Mouse (Mus musculus) adrenal gland, adult 18-20 months (tissue): ENCODE measurements at regions not wholly inside any gene's neighbourhood (a gene's known extent, or its start where the extent isn't known, plus 50 kb on each side); places are given as distances from the start of the nearest gene placed in this dataset.
"Not testable (repeated sequence)": the region's sequence is repeated elsewhere in the genome, so short reads cannot be mapped to it uniquely, and the experiment has no call there.

Source experiments
- DNase-seq, 2 experiments: peaks; one replicate each; pipeline ENCODE4 v3.0.0; 2021 to 2022; ENCODE audit warnings: low spot score in 2 of 2

- not testable (repeated sequence) for DNase-seq
Observed at GRCm38 (mm10) chr17:13432256-13432655, 77.9 kb downstream of the Tcp10c start.

GRCm38 (mm10) chr17:13434146-13434545, 79.8 kb downstream of the Tcp10c start:
- not testable (repeated sequence) for DNase-seq

DNA sequence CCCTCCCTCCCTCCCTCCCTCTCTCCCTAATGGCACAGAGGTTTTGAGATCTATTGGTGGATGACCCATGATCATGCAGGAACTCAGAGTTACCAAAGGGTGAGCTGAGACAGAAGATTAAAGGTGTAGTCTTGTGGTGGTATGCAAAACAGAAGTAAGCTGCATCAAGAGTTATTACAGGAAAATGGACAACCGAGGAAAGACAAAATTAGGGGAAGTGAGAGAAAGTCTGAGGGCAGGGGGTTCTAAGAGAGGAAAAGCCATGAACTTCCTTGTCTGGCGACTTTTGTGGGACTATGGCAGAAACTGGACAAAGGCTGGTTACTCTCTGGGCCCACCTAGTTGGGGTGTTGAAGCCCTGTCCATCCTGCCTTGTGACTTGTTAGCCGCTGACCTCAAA, 84.4 kb downstream of the Tcp10c start:
- DNase-seq = not testable (repeated sequence)

- DNase-seq = peak in 1 of 2 experiments; percentile 15
Observed at GRCm38 (mm10) chr17:13440708-13441530, 86.5 kb downstream of the Tcp10c start.

- DNase-seq = not testable (repeated sequence)
Observed at GRCm38 (mm10) chr17:13442229-13442628, 87.9 kb downstream of the Tcp10c start.

DNA sequence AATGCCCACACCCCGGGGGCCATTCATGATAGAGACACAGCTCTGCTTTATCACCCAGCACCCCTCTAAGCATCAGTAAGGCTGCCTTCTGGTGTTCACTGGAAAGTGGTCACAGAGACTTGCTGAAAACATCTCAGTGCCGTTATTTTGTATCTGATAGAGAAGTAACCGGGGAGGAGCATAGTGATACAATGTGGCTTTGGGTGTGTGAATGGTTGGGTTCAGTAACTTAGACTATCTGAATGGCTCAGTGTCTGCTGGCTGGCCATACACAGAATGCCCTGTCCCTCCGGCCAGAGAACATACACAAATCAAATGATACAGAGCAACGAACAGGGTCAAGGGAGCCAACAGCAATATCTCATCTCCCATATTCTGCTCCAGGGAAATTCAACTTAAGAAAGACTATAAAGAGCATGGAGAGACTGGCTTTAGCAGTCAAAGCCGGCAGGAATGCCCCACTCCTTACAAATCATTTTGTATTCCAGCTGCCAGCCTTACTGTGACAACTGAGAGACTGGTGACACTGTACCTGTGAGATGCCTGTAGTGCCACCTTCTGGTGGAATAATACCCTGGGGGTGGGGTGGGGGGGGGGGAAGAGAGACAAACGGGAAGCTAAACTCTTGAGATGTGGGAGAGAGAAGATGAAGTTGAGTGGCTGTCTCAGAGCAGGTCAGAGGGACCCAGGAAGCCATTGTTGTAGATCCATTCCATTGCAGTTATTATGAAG, 102.7 kb downstream of the Tcp10c start:
- DNase-seq = not testable (repeated sequence)

- DNase-seq = not testable (repeated sequence)
Observed at GRCm38 (mm10) chr17:13457942-13458341, 103.6 kb downstream of the Tcp10c start.

DNA sequence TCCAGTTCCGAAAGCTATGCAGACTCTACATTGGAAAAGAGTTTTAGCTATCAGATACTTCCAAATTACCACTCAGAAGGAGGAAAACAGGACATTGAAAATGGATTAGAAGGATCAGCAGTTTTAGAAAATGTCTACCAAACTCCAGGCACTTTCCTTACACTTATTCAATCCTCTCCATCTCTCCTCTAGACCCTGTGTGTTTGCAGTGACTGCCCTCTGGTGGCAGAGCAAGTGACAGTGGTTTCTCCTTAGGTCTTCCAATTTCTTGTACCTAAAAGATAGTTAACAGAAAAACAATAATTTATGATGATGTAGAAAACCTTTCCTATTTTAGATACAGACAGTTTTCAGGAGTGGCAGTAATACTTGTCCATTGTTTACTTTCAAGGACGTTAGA, 104.4 kb downstream of the Tcp10c start:
- DNase-seq = not testable (repeated sequence)

DNA sequence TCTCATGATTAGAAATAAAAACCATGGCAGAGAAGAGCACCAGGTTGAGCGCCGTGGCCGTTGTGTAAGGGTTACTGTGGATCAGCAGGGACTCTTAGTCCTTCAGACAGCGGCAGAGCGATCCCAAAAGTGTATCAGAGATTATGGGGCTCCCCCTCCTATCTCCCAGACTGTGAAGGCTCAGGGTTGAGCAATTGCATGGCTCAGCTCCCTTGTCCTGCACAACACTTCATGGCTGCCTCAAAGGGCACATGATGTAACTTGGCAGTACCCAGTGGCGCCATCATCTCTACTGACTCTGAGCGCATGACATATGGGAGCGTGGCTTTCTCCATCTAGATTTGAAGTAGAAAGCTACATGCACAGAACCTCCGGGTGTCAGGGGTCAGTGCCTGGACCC, 108.3 kb downstream of the Tcp10c start:
- not testable (repeated sequence) for DNase-seq

GRCm38 (mm10) chr17:13465822-13466221, 111.5 kb downstream of the Tcp10c start:
- DNase-seq = not testable (repeated sequence)

GRCm38 (mm10) chr17:13469867-13470380, 115.6 kb downstream of the Tcp10c start:
- DNase-seq = not testable (repeated sequence)

DNA sequence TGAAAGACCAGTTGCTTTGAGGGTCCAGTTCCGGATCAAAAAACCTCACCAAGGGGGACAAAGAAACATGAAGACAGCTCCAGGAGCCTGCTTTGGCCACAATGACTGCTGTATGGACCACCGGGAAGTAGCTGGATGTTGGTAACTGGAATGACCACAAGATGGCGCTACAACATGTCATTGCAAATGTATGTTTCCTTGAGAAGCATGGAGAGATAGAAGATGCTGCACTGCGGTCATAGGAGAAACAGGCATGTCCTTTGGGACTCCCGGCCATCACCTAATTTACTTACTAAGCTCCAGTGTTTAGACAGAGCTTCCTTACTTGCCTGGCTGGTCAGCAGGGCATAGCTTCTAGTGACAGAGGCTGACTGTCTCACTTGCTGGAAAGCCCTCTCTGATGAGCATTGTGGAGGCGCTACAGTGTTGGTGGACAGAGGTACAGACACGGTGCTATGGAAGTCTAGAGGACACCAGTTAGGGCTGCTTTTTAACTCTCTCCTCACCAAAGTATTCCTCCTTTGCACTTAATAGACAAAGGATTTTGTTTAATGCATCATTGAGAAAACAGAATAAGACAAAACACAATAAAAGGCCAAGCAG, 118.2 kb downstream of the Tcp10c start:
- peak; percentile 59 to 67 for DNase-seq

DNA sequence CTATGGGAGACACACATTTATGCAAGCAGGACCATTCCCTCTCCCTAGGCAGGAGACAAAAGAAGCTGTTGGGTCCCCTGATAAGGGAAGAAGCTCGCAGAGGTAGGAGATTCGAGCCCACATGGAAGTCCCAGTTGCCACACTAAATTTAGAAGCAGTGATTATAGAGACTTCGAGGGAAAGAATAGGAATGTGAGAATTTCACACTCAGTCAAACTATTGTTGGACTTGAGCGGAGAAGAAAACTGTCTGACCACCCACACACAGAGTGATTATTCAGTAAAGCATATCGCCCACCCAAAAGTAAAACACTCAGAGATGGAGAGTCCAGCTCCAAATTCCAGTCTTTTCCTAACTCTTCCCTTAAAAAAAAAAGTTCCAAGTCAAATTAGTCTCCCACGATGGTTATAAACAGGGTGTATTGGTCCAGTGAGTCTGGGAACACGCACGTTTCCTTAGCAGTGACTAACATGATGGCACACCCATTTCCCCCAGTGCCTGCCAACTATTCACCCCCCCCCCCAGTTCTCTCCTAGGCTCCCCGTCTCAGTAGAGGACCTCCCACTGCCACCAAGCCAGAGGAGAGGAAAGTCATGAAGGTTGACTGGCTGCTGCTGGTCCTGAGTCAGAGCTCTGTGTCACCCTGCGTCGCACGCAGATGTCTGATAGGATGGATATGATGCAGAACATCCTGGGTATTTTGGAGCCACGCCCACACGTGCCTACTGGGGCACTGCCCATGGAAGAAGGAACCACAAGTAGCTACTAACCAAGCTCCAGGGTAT, 120.1 kb downstream of the Tcp10c start:
- peak in 1 of 2 experiments; percentile 21 for DNase-seq

GRCm38 (mm10) chr17:13478866-13479571, 124.6 kb downstream of the Tcp10c start:
- DNase-seq = no peak

DNA sequence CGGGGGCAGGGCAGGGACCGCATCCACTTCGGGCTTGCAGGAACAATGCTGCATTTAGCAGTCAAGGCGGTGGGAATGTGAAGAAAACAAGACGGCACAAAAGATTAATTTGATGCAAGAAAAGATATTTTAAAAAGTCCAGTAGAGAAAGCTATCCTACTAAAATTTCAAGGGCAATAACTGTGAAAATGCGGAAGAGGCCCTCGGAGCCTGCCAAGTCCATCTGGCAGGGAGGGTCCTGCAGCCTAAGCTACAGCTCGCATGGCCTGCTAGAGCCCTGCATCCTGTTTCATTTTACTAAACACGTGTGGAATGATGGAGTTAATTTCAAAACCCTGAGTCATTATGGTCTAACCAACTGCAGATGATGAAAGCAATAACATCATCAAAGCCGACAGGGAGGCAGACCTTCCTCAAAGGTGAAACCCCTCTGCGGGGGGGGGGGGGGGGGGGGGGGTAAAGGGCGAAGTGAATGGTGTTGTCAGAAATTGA, 125.2 kb downstream of the Tcp10c start:
- no peak for DNase-seq

- no peak for DNase-seq
Observed at GRCm38 (mm10) chr17:13481445-13482085, 127.2 kb downstream of the Tcp10c start.

- DNase-seq = no peak
Observed at GRCm38 (mm10) chr17:13482136-13482535, 127.8 kb downstream of the Tcp10c start.

DNA sequence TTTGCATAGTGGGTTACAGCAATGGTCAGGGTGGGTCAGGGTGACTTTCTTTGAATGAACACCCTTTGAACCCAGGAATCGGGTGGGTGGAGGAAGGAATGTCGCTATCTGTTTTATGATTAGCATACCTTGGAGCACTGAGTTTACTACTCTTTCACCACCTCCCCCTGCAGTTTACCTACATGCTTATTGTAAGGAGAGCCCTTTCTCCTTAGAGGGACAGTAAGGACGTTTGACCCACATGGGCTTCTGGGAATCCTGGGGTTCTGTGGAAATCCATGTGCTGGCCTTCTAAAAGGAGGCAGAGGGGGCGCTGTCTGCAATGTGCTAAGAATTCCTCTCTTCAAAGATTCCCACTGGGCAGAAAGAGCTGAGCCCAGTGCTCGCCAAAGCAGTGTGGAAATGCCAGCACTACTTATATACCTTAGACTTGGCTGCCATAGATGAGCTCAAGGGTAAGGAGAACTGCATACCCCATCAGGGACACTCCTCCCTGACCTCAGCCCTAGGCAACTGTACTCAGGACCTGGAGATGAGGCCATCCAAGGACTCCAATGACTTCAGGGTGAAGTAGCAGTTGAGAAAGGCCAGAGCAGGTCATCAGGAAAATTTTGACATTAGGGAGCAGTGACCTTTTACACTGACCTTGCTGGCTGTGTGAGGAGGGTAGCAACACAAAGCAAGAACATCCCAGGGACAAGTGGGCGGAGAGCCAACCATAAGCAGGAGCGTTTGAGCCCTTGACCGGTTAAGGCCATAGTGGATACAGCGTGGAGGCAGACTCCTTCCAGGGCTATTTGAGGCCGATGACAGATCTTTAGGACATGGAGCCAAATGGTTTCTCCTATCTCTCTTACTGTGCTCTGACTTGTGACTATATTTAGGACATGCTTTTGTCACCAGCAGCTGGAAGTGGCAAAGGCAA, 133.2 kb downstream of the Tcp10c start:
- peak; percentile 45 to 52 for DNase-seq
